Mouse (Mus musculus): ENCODE measurements around the gene Rhbdf2.

Gene Rhbdf2

GRCm38 (mm10) chr11:116659027-116659621 lies 32.3 kb upstream of the Rhbdf2 start:
- no peak for DNase-seq (ENCODE audit: low read depth, low spot score)

- no peak for DNase-seq (ENCODE audit: low read depth, low spot score)
Observed at GRCm38 (mm10) chr11:116658238-116658637, 31.4 kb upstream of the Rhbdf2 start.

GRCm38 (mm10) chr11:116657311-116658223 lies 30.7 kb upstream of the Rhbdf2 start:
- DNase-seq (ENCODE audit: low read depth, low spot score), result peak; percentile 96

GRCm38 (mm10) chr11:116656348-116657191 lies 29.8 kb upstream of the Rhbdf2 start:
- DNase-seq (ENCODE audit: low read depth, low spot score), result no peak

- DNase-seq (ENCODE audit: low read depth, low spot score), result no peak
Observed at GRCm38 (mm10) chr11:116654255-116654821, 27.5 kb upstream of the Rhbdf2 start, which contains the start of gene Cygb. Cygb (minus strand) TSS chr11:116654313.

GRCm38 (mm10) chr11:116653709-116654221 lies 26.9 kb upstream of the Rhbdf2 start:
- no peak for DNase-seq (ENCODE audit: low read depth, low spot score)

GRCm38 (mm10) chr11:116653234-116653633 lies 26.4 kb upstream of the Rhbdf2 start, which contains the start of gene Prcd:
Prcd (plus strand) TSS chr11:116653534.
- no peak for DNase-seq (ENCODE audit: low read depth, low spot score)

GRCm38 (mm10) chr11:116652330-116653098 lies 25.7 kb upstream of the Rhbdf2 start:
- DNase-seq (ENCODE audit: low read depth, low spot score), result no peak

GRCm38 (mm10) chr11:116651339-116651738 lies 24.5 kb upstream of the Rhbdf2 start:
- DNase-seq (ENCODE audit: low read depth, low spot score), result no peak

- DNase-seq (ENCODE audit: low read depth, low spot score), result no peak
Observed at GRCm38 (mm10) chr11:116650811-116651210, 24.0 kb upstream of the Rhbdf2 start.

- no peak for DNase-seq (ENCODE audit: low read depth, low spot score)
Observed at GRCm38 (mm10) chr11:116649711-116650337, 23.0 kb upstream of the Rhbdf2 start.

- no peak for DNase-seq (ENCODE audit: low read depth, low spot score)
Observed at GRCm38 (mm10) chr11:116648976-116649375, 22.2 kb upstream of the Rhbdf2 start.

- peak; percentile 51 for DNase-seq (ENCODE audit: low read depth, low spot score)
Observed at GRCm38 (mm10) chr11:116648213-116648921, 21.5 kb upstream of the Rhbdf2 start.

GRCm38 (mm10) chr11:116647340-116647991 lies 20.6 kb upstream of the Rhbdf2 start:
- DNase-seq (ENCODE audit: low read depth, low spot score), result peak; percentile 94

GRCm38 (mm10) chr11:116646771-116647170 lies 20.0 kb upstream of the Rhbdf2 start:
- no peak for DNase-seq (ENCODE audit: low read depth, low spot score)

- DNase-seq (ENCODE audit: low read depth, low spot score), result peak; percentile 84
Observed at GRCm38 (mm10) chr11:116646136-116646535, 19.3 kb upstream of the Rhbdf2 start.

GRCm38 (mm10) chr11:116645446-116646110 lies 18.8 kb upstream of the Rhbdf2 start:
- DNase-seq (ENCODE audit: low read depth, low spot score), result no peak

Measured in 3T3-L1 (cell line).